Mouse (Mus musculus) fibroblast of lung, adult 2 months (primary cell): Measurements from ENCODE around the gene Atp1b1.

Source experiments
- DNase-seq: peaks from one replicate; pipeline ENCODE4 v3.0.0-alpha.2; 2011; ENCODE audit warnings: low read depth

Gene Atp1b1

GRCm38 (mm10) chr1:164458245-164458613 lies at the start of gene Atp1b1:
Gene Atp1b1, minus strand, starts transcription at chr1:164458355.
- DNase-seq: no peak

- DNase-seq: no peak
Measured at GRCm38 (mm10) chr1:164505096-164505495, 46.9 kb upstream of the Atp1b1 start.

GRCm38 (mm10) chr1:164503140-164503730 lies 45.1 kb upstream of the Atp1b1 start:
- DNase-seq: no peak

- no peak for DNase-seq
Measured at GRCm38 (mm10) chr1:164502231-164502630, 44.1 kb upstream of the Atp1b1 start.

GRCm38 (mm10) chr1:164494741-164495512 lies 36.8 kb upstream of the Atp1b1 start:
- DNase-seq: no peak

GRCm38 (mm10) chr1:164494215-164494614 lies 36.1 kb upstream of the Atp1b1 start:
- no peak for DNase-seq

GRCm38 (mm10) chr1:164493042-164493705 lies 35.0 kb upstream of the Atp1b1 start:
- peak; percentile 15 for DNase-seq

GRCm38 (mm10) chr1:164492476-164492875 lies 34.3 kb upstream of the Atp1b1 start:
- no peak for DNase-seq

- no peak for DNase-seq
Measured at GRCm38 (mm10) chr1:164489961-164490594, 31.9 kb upstream of the Atp1b1 start.

GRCm38 (mm10) chr1:164483728-164484127 lies 25.6 kb upstream of the Atp1b1 start:
- no peak for DNase-seq

- no peak for DNase-seq
Measured at GRCm38 (mm10) chr1:164482833-164483232, 24.7 kb upstream of the Atp1b1 start.

- DNase-seq: no peak
Measured at GRCm38 (mm10) chr1:164481645-164482354, 23.6 kb upstream of the Atp1b1 start.

GRCm38 (mm10) chr1:164480755-164481644 lies 22.8 kb upstream of the Atp1b1 start:
- DNase-seq: no peak

GRCm38 (mm10) chr1:164475895-164476294 lies 17.7 kb upstream of the Atp1b1 start:
- DNase-seq: no peak

- DNase-seq: no peak
Measured at GRCm38 (mm10) chr1:164474778-164475511, 16.8 kb upstream of the Atp1b1 start.

GRCm38 (mm10) chr1:164474310-164474709 lies 16.2 kb upstream of the Atp1b1 start:
- DNase-seq: no peak

GRCm38 (mm10) chr1:164473398-164473797 lies 15.2 kb upstream of the Atp1b1 start:
- DNase-seq: no peak

GRCm38 (mm10) chr1:164471632-164472031 lies 13.5 kb upstream of the Atp1b1 start:
- no peak for DNase-seq

GRCm38 (mm10) chr1:164470985-164471384 lies 12.8 kb upstream of the Atp1b1 start:
- no peak for DNase-seq

GRCm38 (mm10) chr1:164468329-164468728 lies 10.2 kb upstream of the Atp1b1 start:
- no peak for DNase-seq
